Mouse (Mus musculus): ENCODE data around the gene Tor2a. TPM values are rescaled to one million over a fixed set of nuclear protein-coding genes. Genes with fewer than 3 reads are reported as not detected.

Tor2a gene
- polyA plus RNA-seq, 1 experiment from 2014 or later, result 91.9 TPM

DNA sequence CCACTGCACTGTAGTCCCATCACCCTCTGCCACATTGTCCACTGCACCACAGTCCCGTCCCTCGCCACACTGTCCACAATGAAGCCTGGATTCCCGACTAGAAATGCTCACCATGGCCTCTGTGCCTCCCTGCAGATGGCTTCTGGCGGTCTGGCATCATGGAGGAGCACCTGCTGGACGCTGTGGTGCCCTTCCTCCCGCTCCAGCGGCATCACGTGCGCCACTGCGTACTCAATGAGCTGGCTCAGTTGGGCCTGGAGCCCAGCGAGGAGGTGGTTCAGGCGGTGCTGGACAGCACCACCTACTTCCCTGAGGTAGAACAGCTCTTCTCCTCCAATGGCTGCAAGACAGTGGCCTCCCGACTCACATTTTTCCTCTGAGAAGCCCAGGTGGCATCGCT, 4.3 kb downstream of the Tor2a start:
- no peak for DNase-seq (ENCODE audit: low spot score)

DNA sequence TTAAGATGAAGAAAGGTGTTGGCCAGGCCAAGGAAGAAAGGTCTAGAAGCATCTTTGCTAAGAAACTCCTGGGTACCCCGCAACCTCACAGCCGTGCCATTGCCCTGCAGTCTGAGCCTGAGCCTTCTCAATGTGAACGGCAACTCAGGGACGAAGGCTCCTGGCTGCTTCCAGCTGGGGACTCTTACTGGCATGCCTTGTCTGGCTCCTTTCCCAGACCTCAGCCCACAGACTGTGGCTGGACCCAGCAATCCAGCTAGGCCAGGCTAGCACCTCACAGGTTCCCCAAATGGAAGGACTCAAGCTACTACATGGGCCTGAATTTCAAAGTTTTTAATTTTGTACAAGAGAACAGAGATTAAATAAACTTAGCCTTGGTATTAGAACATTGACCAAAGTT, 4.8 kb downstream of the Tor2a start:
- no peak for DNase-seq (ENCODE audit: low spot score)

DNA sequence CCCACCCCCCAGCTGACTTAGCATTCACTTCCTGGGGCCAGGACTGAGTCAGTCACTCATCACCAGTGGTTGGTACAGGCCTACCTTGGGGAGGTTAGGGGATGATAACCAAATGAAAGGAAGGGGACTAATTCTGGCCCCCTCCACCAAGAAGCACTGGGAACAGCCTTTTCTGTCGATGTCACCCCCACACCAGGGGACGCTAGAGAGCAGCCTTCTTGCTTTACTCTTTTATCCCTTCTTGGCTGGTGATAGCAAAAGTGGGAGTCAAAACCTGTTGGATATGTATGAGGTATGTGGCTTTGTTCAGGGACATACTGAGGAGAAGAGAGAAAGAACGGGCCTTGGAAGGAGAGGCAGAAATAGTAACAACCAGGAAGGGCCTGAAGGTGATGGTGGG, 6.3 kb downstream of the Tor2a start:
- DNase-seq (ENCODE audit: low spot score), result no peak

DNA sequence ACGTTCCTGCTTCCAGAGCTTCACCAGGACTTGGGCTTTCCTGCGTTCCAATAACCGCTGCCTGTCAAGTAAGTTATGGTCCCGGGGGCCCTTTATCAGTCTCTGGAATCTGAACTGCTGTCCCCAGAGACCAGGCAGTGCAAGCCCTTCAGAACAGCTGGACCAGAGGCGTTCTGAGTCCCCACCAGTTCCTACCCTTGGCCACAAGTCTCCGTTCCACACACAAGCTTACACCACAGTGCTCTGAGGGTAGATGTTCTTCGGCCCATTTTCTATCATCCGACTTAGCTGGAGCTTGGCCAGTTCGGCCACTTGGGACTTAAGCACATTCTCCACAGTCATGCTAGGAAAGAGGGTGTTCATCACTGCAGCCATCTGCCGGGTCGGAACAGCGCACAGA, 10.2 kb downstream of the Tor2a start:
- no peak for DNase-seq (ENCODE audit: low spot score)

DNA sequence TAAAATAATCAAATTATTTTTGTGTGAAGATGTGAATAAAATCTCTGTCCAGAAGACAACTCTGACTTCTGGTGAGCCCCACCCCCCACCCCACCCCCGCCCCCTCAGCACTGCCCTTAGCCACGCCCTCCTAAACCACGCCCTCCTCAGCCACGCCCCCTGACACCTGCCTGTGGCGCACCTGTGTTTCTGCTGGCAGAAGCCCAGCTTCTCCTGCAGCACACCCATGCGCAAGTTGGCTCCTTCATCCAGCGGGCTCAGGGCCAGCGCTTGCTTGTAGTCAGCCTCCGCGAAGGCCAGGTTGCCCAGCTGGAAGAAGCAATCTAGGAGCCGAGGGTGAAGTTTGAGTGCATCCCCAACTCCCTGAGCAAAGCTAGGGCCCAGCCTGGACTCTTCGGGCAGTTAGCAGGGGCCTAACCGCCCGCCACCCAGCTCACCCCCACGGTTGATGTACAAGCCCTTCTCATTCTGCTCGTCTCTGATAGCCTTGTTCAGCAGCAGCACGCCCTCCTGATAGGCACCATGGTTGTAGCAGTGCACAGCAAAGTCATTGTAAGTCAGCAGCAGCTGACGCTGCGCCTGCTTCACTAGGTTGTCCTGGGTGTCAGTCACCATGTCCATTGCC, 11.7 kb downstream of the Tor2a start:
- DNase-seq (ENCODE audit: low spot score), result no peak

DNA sequence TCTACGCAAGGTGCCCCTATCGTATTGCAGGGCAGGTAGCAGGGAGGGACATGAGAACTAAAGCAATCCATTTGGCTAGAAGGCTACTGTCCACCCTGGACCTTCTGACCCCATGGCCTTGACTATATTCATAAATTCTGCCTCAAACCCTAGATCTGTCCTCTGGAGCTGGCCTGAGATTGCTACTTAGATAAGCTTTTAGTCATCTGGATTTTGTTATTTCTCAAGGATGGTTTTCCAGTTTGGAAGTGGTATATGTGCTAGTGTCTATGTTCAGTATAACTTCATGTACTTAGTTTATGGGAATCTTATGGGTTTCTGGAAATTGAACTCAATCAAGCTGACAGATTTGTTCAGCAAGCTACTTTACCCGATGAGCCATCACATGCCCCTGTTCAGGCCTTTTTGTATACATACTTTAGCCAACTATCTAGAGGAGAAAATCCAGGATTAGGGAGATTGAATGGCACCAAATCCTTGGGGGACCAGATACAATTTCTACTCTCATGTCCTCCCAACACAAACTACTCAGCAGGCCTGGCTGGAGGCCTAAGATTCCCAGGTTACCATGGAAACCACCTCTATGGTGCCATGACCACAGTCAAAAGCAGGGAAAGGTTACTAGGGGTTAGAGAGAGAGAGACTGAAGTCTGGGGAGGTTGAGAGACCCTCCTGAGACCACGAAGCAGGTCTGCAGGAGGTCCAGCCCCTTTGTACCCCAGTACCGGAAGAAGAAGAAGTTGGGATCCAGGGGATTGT, 12.5 kb downstream of the Tor2a start:
- DNase-seq (ENCODE audit: low spot score), result no peak

DNA sequence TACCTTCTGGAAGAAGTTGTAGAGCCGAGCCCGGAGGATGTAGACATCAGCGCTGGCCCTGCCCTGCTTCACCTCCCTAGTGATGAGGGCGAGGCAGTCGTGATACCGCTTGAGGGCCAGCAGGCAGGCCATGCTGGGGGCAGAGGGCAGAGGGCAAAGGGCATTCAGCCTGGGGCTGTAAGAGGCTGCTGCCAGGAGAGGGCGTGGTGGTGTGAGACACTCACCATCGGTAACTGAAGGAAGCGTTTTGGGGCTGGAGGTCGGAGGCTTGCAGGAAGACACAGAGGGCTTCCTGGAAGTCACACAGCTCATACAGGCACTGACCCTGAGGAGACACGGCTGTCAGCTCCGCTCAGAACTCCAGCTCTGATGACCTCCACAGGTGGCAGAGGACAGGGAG, 14.9 kb downstream of the Tor2a start:
- DNase-seq (ENCODE audit: low spot score), result no peak

DNA sequence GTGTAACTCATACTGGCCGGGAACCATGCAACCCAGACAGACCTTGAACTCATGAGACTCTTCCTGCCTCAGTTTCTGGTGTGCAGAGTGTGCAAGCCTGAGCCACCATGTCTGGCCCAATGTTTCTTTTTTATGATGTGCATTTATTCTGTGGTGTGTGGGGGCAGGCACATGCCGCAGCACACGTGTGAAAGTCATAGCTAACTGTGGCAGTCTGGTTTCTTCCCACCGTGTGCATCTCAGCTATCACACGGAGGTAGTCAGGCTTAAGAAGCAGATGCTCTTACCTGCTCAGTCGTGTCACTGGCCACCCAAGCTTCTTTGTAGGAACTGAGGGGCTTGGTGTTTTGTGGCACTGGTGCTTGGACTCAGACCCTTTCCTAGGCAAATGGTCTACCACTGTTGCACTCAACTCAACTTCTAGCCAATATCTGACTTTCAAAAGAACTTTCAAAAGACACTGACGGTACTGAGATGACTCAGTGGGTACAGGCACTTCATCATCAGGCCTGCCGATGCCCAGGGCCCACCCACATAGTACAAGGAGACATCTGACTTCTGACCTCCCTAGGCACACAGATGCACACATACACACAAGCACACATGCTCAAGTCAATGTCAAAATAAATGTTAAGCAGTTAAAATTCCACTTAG, 15.7 kb downstream of the Tor2a start:
- DNase-seq (ENCODE audit: low spot score), result no peak

DNA sequence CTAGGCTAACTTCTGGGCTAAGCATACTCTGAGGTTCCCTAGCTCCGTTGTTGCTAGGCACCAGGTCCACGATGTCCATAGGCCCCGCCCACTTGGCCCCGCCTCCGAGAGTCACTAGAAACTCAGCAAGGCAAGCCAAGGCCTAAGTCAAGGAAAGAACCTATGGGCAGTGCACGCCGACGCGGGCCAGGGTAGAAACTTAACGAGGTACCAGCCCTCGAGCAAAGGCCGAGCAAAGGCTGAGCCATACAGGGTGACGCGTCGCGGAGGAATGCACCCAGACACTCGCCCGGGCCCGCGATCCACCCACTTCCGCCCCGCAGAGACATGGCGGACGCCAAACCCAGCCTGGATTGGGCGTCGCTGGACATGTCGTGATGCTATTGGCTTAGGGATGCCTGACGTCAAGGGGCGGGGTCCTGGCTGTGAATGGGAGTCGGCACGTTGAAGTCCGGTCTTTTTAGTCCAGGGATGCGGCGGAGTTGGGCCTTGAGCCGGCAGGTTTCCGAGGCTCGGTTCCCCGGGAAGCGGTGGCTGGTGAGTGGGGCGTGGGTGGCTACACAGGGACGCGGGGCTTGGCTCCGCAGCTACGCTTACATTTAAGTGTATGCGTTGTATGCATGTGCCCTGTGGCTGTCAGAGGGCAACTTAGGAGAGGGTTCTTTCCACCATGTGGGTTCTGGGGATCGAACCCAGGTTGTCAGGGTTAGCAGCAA, 18.5 kb downstream of the Tor2a start, which contains the start of the genes Ttc16 and Ptrh1:
Ttc16 (minus strand) TSS at position 275 of the 716 bp plus-strand sequence.
Ptrh1 (plus strand) TSS at position 428 of the 716 bp plus-strand sequence.
- peak; percentile 97 for DNase-seq (ENCODE audit: low spot score)

DNA sequence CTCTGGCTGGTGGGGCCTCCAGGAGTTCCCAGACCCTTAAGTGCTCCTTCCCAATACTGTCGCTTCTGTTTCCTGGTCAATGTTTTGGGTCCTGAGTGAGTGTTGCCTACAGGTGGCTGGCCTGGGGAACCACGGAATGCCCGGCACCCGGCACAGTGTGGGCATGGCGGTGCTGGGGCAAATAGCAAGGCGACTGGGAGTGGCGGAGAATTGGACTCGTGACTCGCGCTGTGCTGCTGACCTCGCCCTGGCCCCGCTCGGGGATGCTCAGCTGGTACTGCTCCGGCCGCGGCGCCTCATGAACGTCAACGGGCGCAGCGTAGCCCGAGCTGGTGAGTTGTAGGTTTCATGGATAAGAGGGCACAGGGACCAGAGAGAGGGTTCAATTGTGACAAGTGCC, 19.2 kb downstream of the Tor2a start:
- DNase-seq (ENCODE audit: low spot score), result no peak

DNA sequence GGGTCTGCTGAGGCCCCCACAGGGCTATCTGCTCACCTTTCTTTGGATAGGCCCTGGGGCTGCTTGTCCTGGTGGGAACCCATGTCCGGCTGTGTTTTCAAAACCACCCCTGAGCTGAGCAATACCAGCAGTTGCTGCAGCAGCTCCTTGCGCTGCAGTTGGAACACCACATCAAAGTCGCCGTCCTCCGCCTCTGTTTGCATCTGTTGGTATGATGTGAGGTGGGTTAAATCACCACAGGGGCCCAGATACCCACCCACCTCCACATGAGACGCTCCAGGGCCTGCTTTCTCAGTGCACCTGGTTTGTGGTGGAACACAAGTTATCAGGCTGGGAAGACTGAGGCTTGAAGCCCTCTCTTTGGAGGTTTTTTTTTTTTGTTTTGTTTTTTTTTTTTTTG, 21.0 kb downstream of the Tor2a start:
- peak; percentile 93 for DNase-seq (ENCODE audit: low spot score)

DNA sequence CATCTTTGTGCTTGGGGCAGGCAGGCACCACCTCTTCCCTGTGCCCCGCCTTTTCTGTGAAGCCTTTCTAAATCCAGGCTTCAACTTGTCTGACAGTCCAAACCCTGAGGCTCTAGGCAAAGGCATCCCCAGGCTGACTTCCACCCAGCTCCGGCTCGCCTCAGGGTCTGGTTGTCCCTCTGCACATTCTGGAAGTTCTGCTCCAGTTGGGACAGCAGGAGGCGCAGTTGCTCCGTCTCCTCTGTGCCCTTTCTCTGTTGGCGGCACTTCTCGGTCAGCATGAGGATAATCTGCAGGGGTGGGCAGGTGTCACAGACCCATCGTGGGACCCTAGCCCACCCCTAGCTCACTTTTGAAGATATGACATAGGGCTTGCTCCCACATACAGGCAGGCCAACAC, 22.1 kb downstream of the Tor2a start:
- peak; percentile 40 for DNase-seq (ENCODE audit: low spot score)

DNA sequence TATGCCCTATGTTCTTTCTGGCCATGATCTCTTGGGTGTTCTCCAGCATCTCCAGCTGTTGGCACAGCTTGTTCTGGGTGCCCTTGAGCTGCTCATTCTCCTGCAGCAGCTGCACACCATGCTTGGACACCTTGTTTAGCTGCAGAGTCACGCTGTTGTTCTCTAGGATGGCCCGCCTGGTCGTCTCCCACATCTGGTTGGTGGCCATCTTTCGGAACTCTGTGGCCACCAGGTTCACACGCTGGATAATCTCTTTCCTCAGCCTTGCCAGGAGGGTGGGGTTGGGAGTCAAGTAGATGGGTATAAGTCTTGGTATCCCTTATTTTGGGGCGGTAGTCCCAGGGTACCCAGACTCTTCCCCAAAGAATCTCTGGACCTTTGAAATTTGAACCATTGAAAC, 22.7 kb downstream of the Tor2a start:
- no peak for DNase-seq (ENCODE audit: low spot score)

DNA sequence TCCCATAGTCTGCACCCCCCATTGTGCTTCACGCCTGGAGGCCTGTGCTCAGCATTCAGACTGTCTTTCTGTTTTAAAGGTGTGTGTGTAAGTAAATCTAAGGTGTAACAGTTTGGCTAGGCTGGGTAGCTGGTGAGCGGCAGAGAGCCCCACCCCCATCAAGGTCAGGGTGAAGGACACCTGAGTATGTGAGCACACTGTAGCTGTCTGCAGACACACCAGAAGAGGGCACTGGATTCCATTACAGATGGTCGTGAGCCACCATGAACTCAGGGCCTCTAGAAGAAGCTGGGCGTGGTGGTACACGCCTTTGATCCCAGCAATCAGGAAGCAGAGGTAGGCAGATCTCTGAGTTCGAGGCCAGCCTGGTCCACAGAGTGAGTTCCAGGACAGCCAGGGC, 24.7 kb downstream of the Tor2a start:
- DNase-seq (ENCODE audit: low spot score), result no peak

DNA sequence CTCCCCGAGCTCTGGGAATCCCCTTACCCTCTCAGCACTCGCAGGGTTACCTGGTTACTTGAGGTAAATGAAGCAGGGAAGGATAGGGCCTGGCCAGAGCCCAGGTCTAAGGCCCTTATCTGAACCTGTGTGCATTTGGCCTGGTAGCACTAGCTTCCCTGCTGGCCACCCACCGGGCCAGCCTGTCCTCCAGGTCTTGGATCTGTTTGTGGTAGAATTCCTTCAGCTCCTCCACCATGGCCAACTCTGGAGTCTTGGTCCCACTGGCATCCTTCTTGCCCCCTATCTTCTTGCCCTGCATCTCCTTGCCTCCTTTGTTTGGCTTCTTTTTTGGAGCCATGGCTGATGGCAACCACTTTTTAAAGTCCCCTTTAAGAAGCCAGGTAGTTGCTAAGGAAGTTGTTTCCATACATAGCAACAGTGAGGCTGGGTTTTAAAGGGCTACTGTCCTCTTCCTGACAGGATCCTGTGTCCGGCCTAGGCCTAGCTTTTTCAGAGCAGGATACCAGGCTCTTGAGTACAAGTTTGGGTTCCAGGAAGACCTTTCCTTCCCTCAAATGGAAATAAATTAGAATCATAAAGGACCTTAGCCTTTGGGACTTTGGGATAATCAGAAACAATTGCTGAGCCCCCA, 27.1 kb downstream of the Tor2a start, which contains the start of gene Cfap157:
Cfap157 (minus strand) TSS at position 381 of the 634 bp plus-strand sequence.
- no peak for DNase-seq (ENCODE audit: low spot score)

DNA sequence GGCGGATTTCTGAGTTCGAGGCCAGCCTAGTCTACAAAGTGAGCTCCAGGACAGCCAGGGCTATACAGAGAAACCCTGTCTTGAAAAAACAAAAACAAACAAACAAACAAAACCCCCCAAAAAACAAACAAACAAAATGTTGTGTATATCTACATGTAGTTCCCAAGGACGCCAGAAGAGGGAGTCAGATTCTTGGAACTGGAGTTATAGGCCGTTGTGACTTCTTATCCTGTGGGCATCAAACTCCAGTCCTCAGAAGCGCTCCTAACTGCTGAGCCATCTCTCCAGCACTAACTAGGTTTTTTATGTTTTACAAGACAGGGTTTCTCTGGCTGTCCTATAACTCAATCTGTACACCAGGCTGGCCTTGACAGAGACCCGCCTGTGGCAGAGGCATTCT, 30.1 kb downstream of the Tor2a start:
- no peak for DNase-seq (ENCODE audit: low spot score)

DNA sequence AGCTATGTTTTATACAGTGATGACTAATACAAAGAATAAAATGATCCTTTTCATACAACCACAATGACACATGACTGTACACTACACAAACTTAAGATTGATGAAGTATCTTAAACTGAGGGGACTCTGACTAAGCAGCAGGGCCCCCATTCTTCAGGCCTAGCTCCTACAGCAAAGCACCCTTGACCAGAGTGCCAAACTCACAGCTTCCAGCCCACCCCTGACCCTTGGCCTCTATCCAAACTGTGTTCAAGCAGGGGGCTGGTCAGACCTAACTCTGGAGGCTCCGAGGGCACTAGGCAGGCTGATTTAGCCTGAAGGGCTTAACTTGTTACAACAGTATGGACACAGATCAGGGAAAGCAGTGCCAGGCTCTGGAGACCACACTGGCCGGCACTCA, 31.5 kb downstream of the Tor2a start:
- no peak for DNase-seq (ENCODE audit: low spot score)

DNA sequence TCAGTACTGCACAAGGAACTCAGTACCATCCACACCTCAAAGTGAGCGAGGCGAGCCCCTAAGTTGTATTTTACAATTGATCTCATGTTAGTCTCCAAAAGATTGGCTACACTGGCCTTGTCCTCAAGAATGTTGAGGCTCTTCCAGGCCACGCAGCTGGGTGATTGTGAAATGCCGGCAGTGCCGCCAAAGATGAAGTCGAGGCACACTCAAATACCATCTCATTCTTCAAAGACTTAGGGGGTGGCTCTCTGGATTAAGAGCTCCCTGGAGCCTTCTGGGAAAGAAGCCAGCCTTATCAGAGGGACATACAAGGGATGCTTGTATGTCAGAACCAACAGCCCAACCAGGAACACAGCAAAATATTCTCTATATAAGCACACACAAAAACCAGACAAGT, 34.3 kb downstream of the Tor2a start:
- no peak for DNase-seq (ENCODE audit: low spot score)

DNA sequence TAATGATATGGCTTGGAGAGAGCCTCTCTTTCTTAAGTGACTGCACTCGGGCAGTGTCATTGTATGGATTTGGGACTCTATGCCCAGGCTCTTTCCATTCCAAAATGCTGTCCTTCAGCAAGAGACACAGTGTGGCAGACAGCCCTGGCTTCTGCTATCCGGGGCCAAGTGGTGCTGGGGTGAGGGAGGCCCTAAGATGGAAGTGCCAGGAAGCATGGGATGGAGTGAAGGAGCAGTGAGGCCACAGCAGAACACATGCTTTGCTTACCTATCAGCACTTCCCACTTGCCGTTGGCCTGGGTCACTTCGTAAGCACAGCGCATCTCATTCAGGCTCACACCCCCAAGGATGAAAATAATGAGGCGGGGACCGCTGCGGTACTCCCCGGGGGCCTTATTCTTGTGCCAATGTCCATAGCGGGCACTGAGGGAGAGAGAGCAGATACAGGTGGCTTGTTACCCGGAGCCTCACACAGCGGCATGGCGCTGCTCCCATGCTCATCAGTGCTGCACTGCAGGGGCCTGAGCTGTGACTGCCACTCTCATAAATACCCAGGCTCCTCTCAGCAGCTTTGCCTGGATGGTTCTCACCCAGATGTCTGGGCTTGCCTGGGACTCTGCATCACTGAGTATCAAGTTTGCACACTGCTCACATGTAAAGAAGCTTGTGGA, 38.8 kb downstream of the Tor2a start:
- no peak for DNase-seq (ENCODE audit: low spot score)

DNA sequence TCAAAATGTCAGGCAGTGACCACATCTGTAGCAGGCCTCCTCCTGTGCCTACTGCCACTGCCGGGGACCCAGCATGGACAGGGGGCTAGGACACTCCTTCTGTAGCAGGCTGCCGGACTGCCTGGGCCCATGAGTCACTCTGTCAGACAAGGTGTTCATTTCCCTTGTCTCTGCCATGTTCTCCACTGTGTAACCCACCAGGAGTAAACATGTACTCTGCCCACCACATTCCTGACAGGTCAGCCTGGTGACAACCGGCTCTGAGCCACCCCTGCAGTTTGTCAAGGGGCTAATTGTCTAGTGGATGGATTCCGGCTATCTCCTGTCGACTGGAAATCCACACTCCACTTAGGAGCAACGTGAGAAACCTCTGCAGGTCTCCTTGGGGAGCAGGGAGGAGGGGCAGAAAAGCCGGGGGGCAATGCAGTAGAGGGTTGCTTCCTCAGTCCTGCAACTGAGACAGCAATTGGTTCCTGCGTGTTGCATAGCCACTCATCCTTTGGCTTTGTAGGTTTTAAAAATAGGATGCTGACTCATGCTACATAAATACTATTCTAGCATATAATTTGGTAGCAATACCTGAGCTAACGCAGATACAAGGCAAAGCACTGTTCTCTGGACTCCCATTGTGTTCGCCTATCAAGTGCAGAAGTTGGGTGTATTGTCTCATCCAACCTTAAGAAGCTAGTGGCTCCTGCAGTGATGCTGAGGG, 41.4 kb downstream of the Tor2a start:
- DNase-seq (ENCODE audit: low spot score), result no peak

Data from thymus, postnatal 0 days (tissue).